Mouse (Mus musculus) retina, adult 2 months (tissue): ENCODE measurements at regions not wholly inside any gene's neighbourhood (a gene's known extent, or its start where the extent isn't known, plus 50 kb on each side); places are given as distances from the start of the nearest gene placed in this dataset.

Experiments used
- DNase-seq: peaks from one replicate; pipeline ENCODE4 v3.0.0-alpha.2; 2012; ENCODE audit warnings: low read depth, low spot score

GRCm38 (mm10) chr4:12837097-12837426 is 665.2 kb upstream of the Fam92a start:
- no peak for DNase-seq

- DNase-seq: no peak
Observed at GRCm38 (mm10) chr4:12836326-12837096, 664.7 kb upstream of the Fam92a start.

- no peak for DNase-seq
Observed at GRCm38 (mm10) chr4:12826419-12826818, 654.6 kb upstream of the Fam92a start.

- no peak for DNase-seq
Observed at GRCm38 (mm10) chr4:12814251-12814650, 642.4 kb upstream of the Fam92a start.

DNA sequence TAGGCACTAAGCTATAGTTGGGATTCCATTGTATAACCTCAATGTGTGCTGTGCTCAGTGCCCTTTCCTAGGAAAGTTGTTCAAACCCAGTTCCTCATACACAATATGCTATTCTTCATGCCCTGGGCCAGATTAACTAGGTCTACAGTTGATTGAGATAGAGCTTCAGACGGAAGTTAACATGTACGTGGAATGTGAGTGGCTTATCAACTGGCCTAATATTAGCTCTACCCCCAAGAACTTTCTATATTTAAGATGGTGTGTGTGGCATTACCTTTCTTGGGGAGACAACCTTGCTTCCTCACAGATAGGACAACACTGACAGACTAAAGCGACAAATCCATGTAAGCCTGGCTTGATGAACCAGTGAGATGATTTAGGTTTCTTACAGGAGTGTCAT is 629.4 kb upstream of the Fam92a start:
- DNase-seq: no peak

DNA sequence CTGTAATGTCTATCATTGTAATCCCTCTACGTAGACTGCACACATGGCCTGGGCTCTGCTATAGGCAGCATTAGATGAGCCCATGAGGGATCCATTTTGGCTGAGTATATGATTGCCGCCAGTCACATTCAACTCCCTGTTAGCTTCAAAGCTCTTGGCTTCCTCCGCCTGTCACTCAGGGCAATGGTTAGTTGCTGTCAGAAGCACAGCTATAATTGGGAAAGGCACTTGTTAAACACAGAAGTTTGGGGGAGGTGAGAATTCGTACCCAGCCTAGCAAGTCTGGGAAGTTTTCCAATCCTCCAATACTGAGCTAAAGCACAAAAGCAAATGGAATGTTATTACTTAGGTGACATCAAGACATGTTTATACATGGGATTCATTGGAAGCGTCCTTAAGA is 627.7 kb upstream of the Fam92a start:
- no peak for DNase-seq

- DNase-seq: no peak
Observed at GRCm38 (mm10) chr4:12792764-12793422, 621.1 kb upstream of the Fam92a start.

- DNase-seq: no peak
Observed at GRCm38 (mm10) chr4:12791786-12792674, 620.2 kb upstream of the Fam92a start.

DNA sequence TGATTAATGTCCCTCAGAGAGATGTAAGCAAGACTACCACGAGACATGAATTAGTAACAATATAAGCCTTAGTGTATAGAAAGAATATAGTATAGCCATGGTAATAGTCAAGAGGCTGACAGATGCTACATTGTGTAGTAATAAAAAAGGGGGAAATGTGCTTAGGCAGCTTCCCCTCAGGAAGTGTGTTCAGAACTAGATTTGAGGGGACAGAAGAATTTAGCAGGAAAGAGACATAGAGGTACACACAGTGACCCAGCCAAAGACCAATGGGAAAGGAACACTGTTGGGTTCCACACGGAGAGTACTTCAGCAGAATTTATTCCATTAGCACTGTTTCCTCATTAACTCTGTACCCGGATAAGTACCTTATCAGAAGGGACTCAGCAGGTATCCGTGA is 614.0 kb upstream of the Fam92a start:
- DNase-seq: no peak

GRCm38 (mm10) chr4:12784479-12784878 is 612.7 kb upstream of the Fam92a start:
- no peak for DNase-seq

- no peak for DNase-seq
Observed at GRCm38 (mm10) chr4:12784068-12784467, 612.3 kb upstream of the Fam92a start.

GRCm38 (mm10) chr4:12781969-12782904 is 610.4 kb upstream of the Fam92a start:
- DNase-seq: no peak

GRCm38 (mm10) chr4:12780254-12780653 is 608.4 kb upstream of the Fam92a start:
- DNase-seq: no peak

DNA sequence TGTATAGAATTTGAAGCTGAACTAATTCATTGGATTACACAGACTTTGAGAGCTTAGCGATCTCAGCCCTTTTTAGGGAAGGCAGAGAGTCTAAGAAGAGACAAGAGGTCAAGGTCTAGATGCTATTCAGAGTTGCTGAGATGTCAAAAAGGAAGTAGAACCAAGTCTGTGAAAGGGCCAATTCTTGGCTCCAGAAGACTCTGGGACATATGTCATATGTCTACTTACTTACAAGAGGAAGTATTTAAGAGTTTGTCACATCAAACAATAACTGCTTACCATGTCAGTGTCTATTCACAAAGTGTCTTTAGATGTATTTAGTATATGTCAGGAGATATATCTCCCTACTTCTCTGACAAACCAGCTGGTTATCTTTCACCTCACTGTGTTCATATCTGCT is 607.4 kb upstream of the Fam92a start:
- no peak for DNase-seq

DNA sequence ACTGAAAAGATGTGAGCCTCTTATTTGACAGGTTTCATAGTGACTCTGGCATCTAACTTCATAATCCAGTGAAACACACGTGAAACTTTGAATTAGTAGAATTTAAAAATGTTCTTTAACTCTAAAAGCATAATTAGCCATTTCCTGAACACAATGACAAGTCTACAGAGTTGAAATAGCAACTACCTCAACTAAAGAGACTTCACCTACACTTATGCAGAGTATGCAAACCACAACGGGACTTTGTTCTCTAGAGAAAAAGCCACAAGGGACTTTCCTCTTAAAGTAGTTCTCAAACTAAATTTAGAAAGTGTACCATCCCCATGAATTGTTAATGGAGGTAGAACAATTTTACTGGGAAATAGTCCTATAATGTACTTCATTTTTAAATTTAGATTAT is 606.3 kb upstream of the Fam92a start:
- DNase-seq: no peak

DNA sequence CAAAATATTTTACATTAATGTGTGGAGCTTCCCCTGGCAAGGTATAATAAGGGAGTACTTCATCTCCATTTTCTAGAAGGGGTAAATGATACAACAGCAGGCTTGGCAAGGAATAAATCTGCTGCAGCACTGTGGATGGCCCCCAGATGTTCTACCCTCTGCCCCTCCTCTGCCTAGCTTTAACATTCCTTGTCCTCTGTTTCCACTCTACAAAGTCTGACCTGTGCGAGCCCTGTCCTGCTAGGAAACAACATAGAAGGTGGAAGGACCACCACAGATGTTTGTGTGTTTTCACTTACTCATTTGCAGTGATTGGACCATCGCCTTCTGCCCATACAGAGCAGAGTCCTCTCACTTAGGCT is 604.4 kb upstream of the Fam92a start:
- no peak for DNase-seq

GRCm38 (mm10) chr4:12775524-12776216 is 603.9 kb upstream of the Fam92a start:
- DNase-seq: no peak

GRCm38 (mm10) chr4:12775090-12775489 is 603.3 kb upstream of the Fam92a start:
- DNase-seq: no peak

- DNase-seq: no peak
Observed at GRCm38 (mm10) chr4:12774671-12775070, 602.9 kb upstream of the Fam92a start.

DNA sequence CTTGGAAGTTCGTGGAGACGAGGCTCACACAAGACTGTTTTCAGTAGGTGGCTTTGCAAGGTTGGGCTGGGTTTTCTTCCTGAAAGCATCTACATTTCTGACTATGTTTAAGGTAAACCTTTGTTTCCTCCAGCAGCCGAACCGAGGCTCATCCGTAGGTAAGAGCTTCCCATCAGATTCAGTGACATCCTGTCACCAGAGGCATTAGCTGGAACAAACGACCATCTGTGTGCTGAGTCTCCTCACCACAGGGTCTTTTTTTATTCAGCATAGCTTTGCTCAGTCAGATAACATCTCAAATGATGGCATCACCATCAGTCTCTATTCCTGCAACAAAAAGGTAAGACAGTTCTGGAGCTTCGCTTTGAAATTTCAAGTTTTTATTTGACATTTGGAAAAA is 601.4 kb upstream of the Fam92a start:
- no peak for DNase-seq
